Mouse (Mus musculus): ENCODE data around the gene Nt5m.

Nt5m gene

GRCm38 (mm10) chr11:59906521-59907123 lies 67.4 kb downstream of the Nt5m start:
- DNase-seq (ENCODE audit: low spot score), result no peak

- no peak for DNase-seq (ENCODE audit: low spot score)
These were observed 69.2 kb downstream of the Nt5m start for GRCm38 (mm10) chr11:59908446-59908845.

GRCm38 (mm10) chr11:59910586-59910985 lies 71.3 kb downstream of the Nt5m start:
- no peak for DNase-seq (ENCODE audit: low spot score)

- DNase-seq (ENCODE audit: low spot score), result no peak
These were observed 72.3 kb downstream of the Nt5m start for GRCm38 (mm10) chr11:59911523-59911922.

- DNase-seq (ENCODE audit: low spot score), result no peak
These were observed 74.5 kb downstream of the Nt5m start for GRCm38 (mm10) chr11:59913702-59914101.

- no peak for DNase-seq (ENCODE audit: low spot score)
These were observed 78.8 kb downstream of the Nt5m start for GRCm38 (mm10) chr11:59918014-59918413.

GRCm38 (mm10) chr11:59919401-59919800 lies 80.2 kb downstream of the Nt5m start:
- DNase-seq (ENCODE audit: low spot score), result no peak

- no peak for DNase-seq (ENCODE audit: low spot score)
These were observed 81.1 kb downstream of the Nt5m start for GRCm38 (mm10) chr11:59920331-59920730.

GRCm38 (mm10) chr11:59921265-59921664 lies 82.0 kb downstream of the Nt5m start:
- no peak for DNase-seq (ENCODE audit: low spot score)

GRCm38 (mm10) chr11:59930031-59930430 lies 90.8 kb downstream of the Nt5m start:
- DNase-seq (ENCODE audit: low spot score), result no peak
